Mouse (Mus musculus): ENCODE measurements around the gene Mup4. TPM values are rescaled to one million over a fixed set of nuclear protein-coding genes. Genes with fewer than 3 reads are reported as not detected.

Mup4 gene
- polyA plus RNA-seq, 1 experiment from 2014 or later: not detected

DNA sequence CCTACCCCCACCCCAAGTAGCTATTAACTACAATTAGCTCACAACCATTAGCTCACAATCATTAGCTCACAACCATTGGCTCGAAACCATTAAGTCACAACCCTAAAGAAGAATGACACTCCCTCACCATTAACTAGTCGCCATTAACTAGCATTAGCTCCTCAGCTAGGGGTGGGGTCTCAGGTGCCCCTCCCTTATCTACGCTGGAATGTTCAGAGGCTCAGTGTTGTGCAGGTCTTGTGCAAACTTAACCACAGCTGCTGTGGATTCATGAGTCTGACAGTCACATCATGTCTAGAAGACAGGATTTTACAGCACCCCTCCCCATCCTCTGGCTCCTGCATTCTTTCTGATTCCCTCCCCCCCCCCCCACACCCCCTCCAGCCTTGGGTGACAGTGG, 32.8 kb downstream of the Mup4 start:
- Histone ChIP-seq H3K27ac (ENCODE audit: low read depth, low read length) (no peak overlapping the region), H3K27me3 (replicated peaks; ENCODE audit: control insufficient read depth, insufficient read depth, low read length) (no peaks in the 10 kb centered on the region), H3K4me1 (replicated peaks; ENCODE audit: control insufficient read depth, insufficient read depth, low read length) (no peaks in the 10 kb centered on the region), H3K4me3 (ENCODE audit: low read depth, low read length) (no peak overlapping the region), H3K9ac (ENCODE audit: low read depth, low read length) (no peak overlapping the region), H3K9me3 (ENCODE audit: control insufficient read depth) (no peaks in the 10 kb centered on the region), H3K36me3 (ENCODE audit: control insufficient read depth, insufficient read depth) (no peaks in the 10 kb centered on the region), H3K4me2 (replicated peaks; ENCODE audit: low read depth) (no peak overlapping the region)
- no peak for ATAC-seq
- WGBS: 69% methylated on average over 3 of the region's 3 CpGs
- no peak for TF ChIP-seq CTCF (IDR thresholded peaks at IDR 0.05; ENCODE audit: low read depth)

DNA sequence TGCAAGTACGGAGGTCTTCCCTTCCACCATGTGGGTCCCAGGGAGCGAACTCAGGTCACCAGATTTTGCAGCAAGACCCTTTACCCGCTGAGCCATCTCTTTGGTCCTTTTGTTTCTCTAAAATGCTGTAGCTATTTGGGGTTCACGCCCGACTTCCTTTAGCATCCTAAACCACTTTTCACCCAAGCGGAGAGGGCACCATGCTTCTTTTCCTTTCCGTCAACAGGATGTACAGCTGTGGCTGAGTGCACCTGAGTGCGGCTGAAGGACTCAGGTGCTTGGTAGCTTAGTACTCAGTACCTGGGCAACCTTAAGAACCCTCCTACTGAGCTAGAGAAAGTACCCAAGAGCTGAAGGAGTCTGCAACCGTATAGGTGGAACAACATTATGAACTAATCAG, 35.4 kb downstream of the Mup4 start:
- H3K9ac ChIP-seq (ENCODE audit: low read depth, low read length): no peak overlapping the region
- no peaks in the 10 kb centered on the region for H3K4me1 ChIP-seq (replicated peaks; ENCODE audit: control insufficient read depth, insufficient read depth, low read length)
- H3K27me3 ChIP-seq (replicated peaks; ENCODE audit: control insufficient read depth, insufficient read depth, low read length): no peaks in the 10 kb centered on the region
- no peak overlapping the region for H3K4me2 ChIP-seq (replicated peaks; ENCODE audit: low read depth)
- no peaks in the 10 kb centered on the region for H3K36me3 ChIP-seq (ENCODE audit: control insufficient read depth, insufficient read depth)
- no peak overlapping the region for H3K4me3 ChIP-seq (ENCODE audit: low read depth, low read length)
- H3K9me3 ChIP-seq (ENCODE audit: control insufficient read depth): no peaks in the 10 kb centered on the region
- WGBS: 89% methylated on average over 9 of the region's 9 CpGs
- ATAC-seq: no peak
- H3K27ac ChIP-seq (ENCODE audit: low read depth, low read length): no peak overlapping the region
- no peak for TF ChIP-seq CTCF (IDR thresholded peaks at IDR 0.05; ENCODE audit: low read depth)

DNA sequence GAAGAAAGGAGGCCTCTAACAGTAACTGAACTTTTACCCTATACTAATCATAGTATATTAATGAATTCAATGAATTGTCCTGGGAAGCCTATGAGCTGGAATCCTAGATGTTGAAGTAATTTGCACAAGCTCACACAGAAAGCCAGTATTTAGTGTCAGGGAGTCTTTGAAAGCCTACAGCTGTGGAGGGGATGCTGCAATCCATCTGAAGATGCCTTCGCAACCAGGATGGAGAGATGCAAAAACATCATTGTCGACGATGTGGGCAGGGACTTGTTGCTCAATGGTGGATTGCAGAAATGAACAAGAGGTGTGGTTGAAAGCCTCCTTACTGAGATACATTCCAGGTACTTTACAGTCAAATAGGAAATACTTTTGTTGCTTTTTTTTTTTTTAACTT, 42.5 kb downstream of the Mup4 start:
- no peak overlapping the region for H3K27ac ChIP-seq (ENCODE audit: low read depth, low read length)
- H3K27me3 ChIP-seq (replicated peaks; ENCODE audit: control insufficient read depth, insufficient read depth, low read length): peaks cover 8% of the 10 kb centered on the region; the same call in 1 of the 2 replicates
- TF ChIP-seq CTCF (IDR thresholded peaks at IDR 0.05; ENCODE audit: low read depth): no peak
- H3K4me1 ChIP-seq (replicated peaks; ENCODE audit: control insufficient read depth, insufficient read depth, low read length): no peaks in the 10 kb centered on the region
- no peaks in the 10 kb centered on the region for H3K9me3 ChIP-seq (ENCODE audit: control insufficient read depth)
- no peak overlapping the region for H3K4me2 ChIP-seq (replicated peaks; ENCODE audit: low read depth)
- H3K4me3 ChIP-seq (ENCODE audit: low read depth, low read length): no peak overlapping the region
- ATAC-seq: no peak
- 95% methylated on average over 3 of the region's 3 CpGs for WGBS
- no peak overlapping the region for H3K9ac ChIP-seq (ENCODE audit: low read depth, low read length)
- H3K36me3 ChIP-seq (ENCODE audit: control insufficient read depth, insufficient read depth): no peaks in the 10 kb centered on the region

DNA sequence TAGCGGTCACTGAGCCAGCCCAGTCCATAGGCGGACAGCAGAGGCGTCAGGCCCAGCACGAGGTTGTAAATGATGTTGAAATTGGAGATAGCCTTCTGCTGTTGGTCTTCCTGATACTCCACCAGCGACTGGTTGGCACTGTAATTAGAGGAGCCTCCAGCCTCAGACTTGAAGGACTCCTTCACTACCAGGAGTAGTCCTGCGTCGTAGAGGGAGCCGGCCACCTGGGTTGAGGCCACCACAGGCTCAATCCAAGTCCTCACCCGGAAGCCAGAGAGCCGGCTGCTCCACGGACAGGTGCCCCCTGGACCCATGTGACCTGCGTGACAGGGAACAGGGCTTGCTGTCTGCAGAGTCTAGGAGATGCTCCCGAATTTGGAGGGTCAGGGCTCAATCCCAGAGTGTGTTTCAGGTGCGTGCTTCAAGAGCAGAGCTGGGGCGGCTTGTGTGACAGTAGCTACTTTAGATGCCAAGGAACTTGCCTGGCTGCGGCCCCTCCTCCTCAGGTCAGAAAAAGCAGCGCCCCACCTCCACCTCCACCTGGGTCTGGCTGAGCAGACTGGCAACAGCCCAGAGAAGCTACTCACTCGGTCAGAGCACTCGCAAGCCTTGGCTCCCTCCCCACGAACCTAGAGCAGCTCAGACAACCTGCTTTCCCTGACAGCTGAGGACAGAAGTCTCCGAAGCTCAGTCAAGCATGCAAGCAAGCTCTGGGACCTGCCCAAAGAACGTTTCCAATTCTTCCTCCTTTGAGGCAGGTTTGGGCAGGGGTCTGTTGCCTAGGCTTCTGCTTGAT, 45.7 kb downstream of the Mup4 start, which contains the start of gene Slc46a2:
Slc46a2 (minus strand) TSS at position 449 of the 796 bp plus-strand sequence.
- peaks cover 8% of the 10 kb centered on the region; the same call in 1 of the 2 replicates for H3K27me3 ChIP-seq (replicated peaks; ENCODE audit: control insufficient read depth, insufficient read depth, low read length)
- ATAC-seq: no peak

DNA sequence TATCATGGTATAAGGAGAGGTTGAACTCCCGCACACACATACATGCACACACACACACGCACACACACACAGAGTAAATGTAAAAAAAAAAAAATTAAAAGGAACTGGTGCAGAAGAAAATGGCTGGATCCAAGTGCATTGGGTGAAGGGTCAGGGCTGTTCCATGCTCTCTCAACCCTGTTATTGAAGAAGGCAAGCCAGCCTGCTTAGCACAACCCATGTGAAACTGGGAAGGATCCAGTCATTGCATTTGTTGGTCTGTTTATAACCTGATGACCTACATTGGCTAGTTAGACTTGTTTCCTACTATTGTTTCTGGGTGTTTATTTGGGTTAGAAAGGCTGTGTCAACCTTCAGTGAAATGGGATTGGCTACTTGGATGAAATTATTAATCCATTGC, 51.7 kb downstream of the Mup4 start:
- H3K27me3 ChIP-seq (replicated peaks; ENCODE audit: control insufficient read depth, insufficient read depth, low read length): 0 out of 2 replicates have a peak, but pooled peaks cover under 1% of the 10 kb centered on the region
- H3K9me3 ChIP-seq (ENCODE audit: control insufficient read depth): no peaks in the 10 kb centered on the region
- no peak overlapping the region for H3K4me2 ChIP-seq (replicated peaks; ENCODE audit: low read depth)
- H3K4me1 ChIP-seq (replicated peaks; ENCODE audit: control insufficient read depth, insufficient read depth, low read length): no peaks in the 10 kb centered on the region
- H3K9ac ChIP-seq (ENCODE audit: low read depth, low read length): no peak overlapping the region
- H3K36me3 ChIP-seq (ENCODE audit: control insufficient read depth, insufficient read depth): no peaks in the 10 kb centered on the region
- H3K4me3 ChIP-seq (ENCODE audit: low read depth, low read length): no peak overlapping the region
- 90% methylated on average over 2 of the region's 2 CpGs for WGBS
- no peak overlapping the region for H3K27ac ChIP-seq (ENCODE audit: low read depth, low read length)
- no peak for TF ChIP-seq CTCF (IDR thresholded peaks at IDR 0.05; ENCODE audit: low read depth)
- no peak for ATAC-seq

More for the DNA sequence above, 45.7 kb downstream of the Mup4 start, which contains the start of gene Slc46a2:
- no peaks in the 10 kb centered on the region for H3K36me3 ChIP-seq (ENCODE audit: control insufficient read depth, insufficient read depth)
- H3K4me3 ChIP-seq (ENCODE audit: low read depth, low read length): no peak within 1 kb of the TSS
- TF ChIP-seq CTCF (IDR thresholded peaks at IDR 0.05; ENCODE audit: low read depth): no peak
- 13% methylated on average over 22 of the region's 22 CpGs for WGBS
- H3K9ac ChIP-seq (ENCODE audit: low read depth, low read length): no peak within 1 kb of the TSS
- no peaks in the 10 kb centered on the region for H3K9me3 ChIP-seq (ENCODE audit: control insufficient read depth)
- H3K27ac ChIP-seq (ENCODE audit: low read depth, low read length): no peak within 1 kb of the TSS
- no peaks in the 10 kb centered on the region for H3K4me1 ChIP-seq (replicated peaks; ENCODE audit: control insufficient read depth, insufficient read depth, low read length)
- H3K4me2 ChIP-seq (replicated peaks; ENCODE audit: low read depth): no peak within 1 kb of the TSS; the same call in 1 of the 2 replicates

DNA sequence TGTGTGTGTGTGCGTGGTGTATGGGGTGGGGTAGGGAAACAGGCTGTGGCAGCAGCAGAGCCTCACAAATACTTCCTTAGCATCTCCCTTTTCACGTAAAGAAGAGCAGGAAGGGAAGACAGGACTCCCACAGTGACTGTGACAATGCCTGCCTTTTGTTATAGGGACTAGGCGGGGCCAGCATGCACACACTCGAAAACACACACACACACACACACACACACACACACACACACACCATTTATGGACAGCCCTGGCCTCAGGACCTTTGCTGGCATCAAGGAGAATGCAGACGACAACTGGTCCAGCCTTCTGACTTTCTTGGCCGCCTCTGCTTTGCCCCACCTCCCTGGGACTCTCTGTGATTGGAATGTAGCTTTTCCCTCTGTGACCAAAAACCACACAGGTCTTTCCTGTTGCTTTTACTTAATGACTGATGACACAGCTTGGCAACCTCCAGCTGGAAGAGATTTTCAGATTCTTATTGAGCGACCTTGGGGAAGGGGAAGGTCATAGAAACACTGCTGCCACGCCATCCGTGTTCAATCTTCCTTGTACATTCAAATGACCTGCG, 52.8 kb downstream of the Mup4 start:
- TF ChIP-seq CTCF (IDR thresholded peaks at IDR 0.05; ENCODE audit: low read depth): no peak
- 69% methylated on average over 10 of the region's 10 CpGs for whole genome bisulfite sequencing
- Histone ChIP-seq H3K36me3 (ENCODE audit: control insufficient read depth, insufficient read depth) (no peaks in the 10 kb centered on the region), H3K4me2 (replicated peaks; ENCODE audit: low read depth) (no peak overlapping the region), H3K27me3 (replicated peaks; ENCODE audit: control insufficient read depth, insufficient read depth, low read length) (no peaks in the 10 kb centered on the region), H3K9ac (ENCODE audit: low read depth, low read length) (no peak overlapping the region), H3K4me3 (ENCODE audit: low read depth, low read length) (no peak overlapping the region), H3K27ac (ENCODE audit: low read depth, low read length) (no peak overlapping the region), H3K9me3 (ENCODE audit: control insufficient read depth) (no peaks in the 10 kb centered on the region), H3K4me1 (replicated peaks; ENCODE audit: control insufficient read depth, insufficient read depth, low read length) (no peaks in the 10 kb centered on the region)
- no peak for ATAC-seq

Measured in intestine, postnatal 0 days (tissue).